26 mouse cellular contexts compared by ENCODE assay signal in the genomic region with DNA sequence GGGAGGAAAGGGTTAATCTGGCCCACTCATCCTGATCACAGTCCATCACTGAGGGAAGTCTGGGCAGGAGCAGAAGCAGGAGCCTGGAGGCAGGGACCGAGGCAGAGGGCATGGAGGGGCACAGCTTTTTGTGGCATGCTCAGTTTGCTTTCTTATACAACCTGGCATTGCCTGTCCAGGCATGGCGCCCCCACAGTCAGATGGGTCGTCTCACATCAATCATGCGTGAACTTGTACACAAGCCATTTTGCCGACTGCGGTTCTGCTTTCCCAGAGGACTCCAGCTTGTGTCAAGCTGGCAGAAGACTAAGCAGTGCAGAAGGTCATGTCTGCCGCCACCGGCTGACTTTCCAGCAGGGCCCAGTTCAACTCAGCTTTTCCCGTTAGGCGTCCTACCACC. TPM values are rescaled to one million over a fixed set of nuclear protein-coding genes. Genes with fewer than 3 reads are reported as not detected.
DNase-seq lines count a peak whose midpoint lies in the region; ATAC-seq and TF ChIP-seq lines count a peak whose summit lies in the region.
"Had no signal": no experiment of that assay in that cellular context is flagged by ENCODE, and none has a peak within 500 bp of the region (broad histone marks: within the 10 kb centered on the region; RNA-seq: fewer than 3 reads in every experiment).

No protein-coding gene starts in this region.

- 36% methylated on average over 10 of the region's 10 CpGs for WGBS in kidney, embryonic 16.5 days
- 48% methylated on average over 10 of the region's 10 CpGs for whole genome bisulfite sequencing in kidney, embryonic 14.5 days
- 70% methylated on average over 10 of the region's 10 CpGs for WGBS in midbrain, postnatal 0 days
- 66% methylated on average over 10 of the region's 10 CpGs for WGBS in midbrain, embryonic 15.5 days

- H3K4me1 ChIP-seq in kidney, embryonic 16.5 days (ENCODE audit: insufficient read depth, low read length) = no peaks in the 10 kb centered on the region
- no peaks in the 10 kb centered on the region for H3K4me1 ChIP-seq in kidney, embryonic 14.5 days (ENCODE audit: control insufficient read depth, insufficient read depth, low read length)
- no peaks in the 10 kb centered on the region for H3K4me1 ChIP-seq in midbrain, postnatal 0 days (ENCODE audit: insufficient read depth, low read length)
- peaks cover 7% of the 10 kb centered on the region; the same call in 1 of the 2 replicates for H3K4me1 ChIP-seq in midbrain, embryonic 15.5 days
- H3K4me1 ChIP-seq: forebrain, embryonic 15.5 days had no signal

- H3K27me3 ChIP-seq in kidney, embryonic 16.5 days (ENCODE audit: insufficient read depth, low read length) = no peaks in the 10 kb centered on the region
- H3K27me3 ChIP-seq in kidney, embryonic 14.5 days (ENCODE audit: control insufficient read depth, insufficient read depth, low read length) = no peaks in the 10 kb centered on the region
- no peaks in the 10 kb centered on the region for H3K27me3 ChIP-seq in midbrain, postnatal 0 days (ENCODE audit: insufficient read depth, low read length)
- no peaks in the 10 kb centered on the region for H3K27me3 ChIP-seq in midbrain, embryonic 15.5 days (replicated peaks)
- H3K27me3 ChIP-seq: embryonic facial prominence, embryonic 13.5 days; forebrain, embryonic 12.5 days; forebrain, embryonic 15.5 days; hindbrain, embryonic 13.5 days had no signal

- no peak for TF ChIP-seq CTCF in midbrain, postnatal 0 days (IDR thresholded peaks at IDR 0.05)

- no peak overlapping the region for H3K9ac ChIP-seq in kidney, embryonic 16.5 days (replicated peaks; ENCODE audit: low read length)
- no peak overlapping the region for H3K9ac ChIP-seq in kidney, embryonic 14.5 days (ENCODE audit: low read depth, low read length)
- no peak overlapping the region for H3K9ac ChIP-seq in midbrain, postnatal 0 days (replicated peaks; ENCODE audit: low read length, poor library complexity, severe bottlenecking)
- no peak overlapping the region for H3K9ac ChIP-seq in midbrain, embryonic 15.5 days
- H3K9ac ChIP-seq: embryonic facial prominence, embryonic 13.5 days; forebrain, embryonic 12.5 days; forebrain, embryonic 15.5 days; hindbrain, embryonic 13.5 days had no signal

- no peak overlapping the region for H3K27ac ChIP-seq in kidney, embryonic 16.5 days (ENCODE audit: low read length)
- no peak overlapping the region for H3K27ac ChIP-seq in kidney, embryonic 14.5 days (ENCODE audit: low read depth, low read length)
- H3K27ac ChIP-seq in midbrain, postnatal 0 days (ENCODE audit: low read depth, low read length) = no peak overlapping the region
- H3K27ac ChIP-seq in midbrain, embryonic 15.5 days = no peak overlapping the region
- H3K27ac ChIP-seq: embryonic facial prominence, embryonic 10.5 days; embryonic facial prominence, embryonic 13.5 days; forebrain, embryonic 12.5 days; forebrain, embryonic 15.5 days; hindbrain, embryonic 10.5 days; hindbrain, embryonic 13.5 days had no signal

- ATAC-seq in kidney, embryonic 16.5 days (ENCODE audit: low FRiP score, low TSS enrichment) = 0 out of 2 replicates have a peak, but pooled peaks have one; percentile 53
- no peak for ATAC-seq in kidney, embryonic 14.5 days (ENCODE audit: low FRiP score, low TSS enrichment)
- ATAC-seq in midbrain, postnatal 0 days (ENCODE audit: low FRiP score) = no peak
- ATAC-seq in midbrain, embryonic 15.5 days (replicated peaks) = no peak
- ATAC-seq: forebrain, embryonic 15.5 days; Patski had no signal

- no peaks in the 10 kb centered on the region for H3K36me3 ChIP-seq in kidney, embryonic 16.5 days (ENCODE audit: insufficient read depth, low read length)
- no peaks in the 10 kb centered on the region for H3K36me3 ChIP-seq in kidney, embryonic 14.5 days (ENCODE audit: control insufficient read depth, insufficient read depth, low read length)
- H3K36me3 ChIP-seq in midbrain, postnatal 0 days (ENCODE audit: insufficient read depth, low read length) = no peaks in the 10 kb centered on the region
- no peaks in the 10 kb centered on the region for H3K36me3 ChIP-seq in midbrain, embryonic 15.5 days (replicated peaks)
- H3K36me3 ChIP-seq: embryonic facial prominence, embryonic 10.5 days; embryonic facial prominence, embryonic 13.5 days; forebrain, embryonic 12.5 days; forebrain, embryonic 15.5 days; G1E; hindbrain, embryonic 10.5 days; hindbrain, embryonic 13.5 days had no signal

- H3K4me2 ChIP-seq in kidney, embryonic 16.5 days (replicated peaks; ENCODE audit: low read depth, low read length) = no peak overlapping the region
- no peak overlapping the region for H3K4me2 ChIP-seq in kidney, embryonic 14.5 days (replicated peaks; ENCODE audit: low read depth, low read length)
- no peak overlapping the region for H3K4me2 ChIP-seq in midbrain, postnatal 0 days (ENCODE audit: low read depth, low read length, poor library complexity, severe bottlenecking)
- H3K4me2 ChIP-seq in midbrain, embryonic 15.5 days = no peak overlapping the region
- H3K4me2 ChIP-seq: embryonic facial prominence, embryonic 13.5 days; forebrain, embryonic 12.5 days; forebrain, embryonic 15.5 days; heart, embryonic 11.5 days; hindbrain, embryonic 13.5 days had no signal

- H3K9me3 ChIP-seq in kidney, embryonic 16.5 days (ENCODE audit: low read length) = no peaks in the 10 kb centered on the region
- no peaks in the 10 kb centered on the region for H3K9me3 ChIP-seq in kidney, embryonic 14.5 days (ENCODE audit: control insufficient read depth, low read length)
- no peaks in the 10 kb centered on the region for H3K9me3 ChIP-seq in midbrain, postnatal 0 days (ENCODE audit: low read length)
- H3K9me3 ChIP-seq in midbrain, embryonic 15.5 days = no peaks in the 10 kb centered on the region
- H3K9me3 ChIP-seq: embryonic facial prominence, embryonic 10.5 days; embryonic facial prominence, embryonic 13.5 days; forebrain, embryonic 12.5 days; forebrain, embryonic 15.5 days; G1E; hindbrain, embryonic 10.5 days; hindbrain, embryonic 13.5 days had no signal

- H3K4me3 ChIP-seq in kidney, embryonic 16.5 days (ENCODE audit: low read length) = no peak overlapping the region
- no peak overlapping the region for H3K4me3 ChIP-seq in kidney, embryonic 14.5 days (ENCODE audit: low read length)
- H3K4me3 ChIP-seq in midbrain, postnatal 0 days (ENCODE audit: low read depth, low read length) = no peak overlapping the region
- no peak overlapping the region for H3K4me3 ChIP-seq in midbrain, embryonic 15.5 days
- H3K4me3 ChIP-seq: embryonic facial prominence, embryonic 10.5 days; embryonic facial prominence, embryonic 13.5 days; erythroblast, embryonic 14.5 days; forebrain, embryonic 12.5 days; forebrain, embryonic 15.5 days; hindbrain, embryonic 10.5 days; hindbrain, embryonic 13.5 days had no signal

- peak; percentile 40 to 41 for DNase-seq in cerebellum, postnatal 14 days
- DNase-seq in cerebellum, adult 18-20 months = no peak
- peak; percentile 28 for DNase-seq in midbrain, postnatal 0 days (ENCODE audit: low spot score)
- no peak for DNase-seq in gastrocnemius, postnatal 10 days
- DNase-seq: adrenal gland, postnatal 10 days; adrenal gland, postnatal 36 days; B cell, adult 2 months; cerebellum, adult 11 months; cerebellum, adult 8-10 months; cerebellum, postnatal 25 days; embryo, embryonic 11 days; gastrocnemius, postnatal 36 days; heart, postnatal 36 days had no signal

RNA-seq across cellular contexts. Expression of a gene that starts 34.0 kb away (rescaled TPM):
- 162 and 174 TPM in 2 replicates for polyA plus RNA-seq in kidney, embryonic 16.5 days (2015; fragmentation: Nextera tagmentation; extraction: Ambion mirVana)
- polyA plus RNA-seq in kidney, embryonic 14.5 days (2014; fragmentation: Nextera tagmentation; extraction: Ambion mirVana) = 161 and 195 TPM in 2 replicates
- 35.8 and 50.9 TPM in 2 replicates for total RNA-seq in midbrain, postnatal 0 days (2014; rRNA removed)
- 175 and 185 TPM in 2 replicates for polyA plus RNA-seq in midbrain, postnatal 0 days (2015; fragmentation: Nextera tagmentation; extraction: Ambion mirVana)
- polyA plus RNA-seq in midbrain, embryonic 15.5 days (2015; fragmentation: Nextera tagmentation; extraction: Ambion mirVana) = 143 and 144 TPM in 2 replicates
- 10 to 100 TPM; 60.5 to 69.7 TPM for total RNA-seq in gastrocnemius, postnatal 10 days (2021)

RNA-seq across cellular contexts. Expression of a gene that starts 56.9 kb away (rescaled TPM):
- polyA plus RNA-seq in kidney, embryonic 16.5 days (2015; fragmentation: Nextera tagmentation; extraction: Ambion mirVana) = 0.51 and 1.1 TPM in 2 replicates
- polyA plus RNA-seq in kidney, embryonic 14.5 days (2014; fragmentation: Nextera tagmentation; extraction: Ambion mirVana) = 0.24 and 0.51 TPM in 2 replicates
- 0.93 and 1.4 TPM in 2 replicates for total RNA-seq in midbrain, postnatal 0 days (2014; rRNA removed)
- polyA plus RNA-seq in midbrain, postnatal 0 days (2015; fragmentation: Nextera tagmentation; extraction: Ambion mirVana) = 0.44 and 0.85 TPM in 2 replicates
- polyA plus RNA-seq in midbrain, embryonic 15.5 days (2015; fragmentation: Nextera tagmentation; extraction: Ambion mirVana) = 0.40 and 0.49 TPM in 2 replicates
- 10 to 100 TPM in 1 of 2 experiments, 1 to 10 TPM in 1; 9.0 to 11.5 TPM for total RNA-seq in gastrocnemius, postnatal 10 days (2021)

Comparison
In these comparisons a context has a peak if more than half of its experiments do, and no peak if none do; other contexts are left out.
1. DNase-seq: peak in cerebellum, postnatal 14 days (2 of 2) and midbrain, postnatal 0 days (single experiment); none in cerebellum, adult 18-20 months (0 of 2) and gastrocnemius, postnatal 10 days (single experiment).